Mouse (Mus musculus) brain, embryonic 18.5 days (tissue): ENCODE results near the gene Il1f5.

ENCODE experiments used
- DNase-seq: peaks from one replicate; pipeline ENCODE4 v3.0.0-alpha.2; 2012; ENCODE audit warnings: low read depth, low spot score

The Il1f5 gene

GRCm38 (mm10) chr2:24276654-24277053, at the start of gene Il1f5:
Gene Il1f5 (plus strand): TSS chr2:24276954.
- DNase-seq: no peak

GRCm38 (mm10) chr2:24227191-24227590, 49.6 kb upstream of the Il1f5 start:
- DNase-seq: no peak

- DNase-seq: no peak
Measured at GRCm38 (mm10) chr2:24267503-24267902, 9.3 kb upstream of the Il1f5 start.

- no peak for DNase-seq
Measured at GRCm38 (mm10) chr2:24273619-24274018, 3.1 kb upstream of the Il1f5 start.

- no peak for DNase-seq
Measured at GRCm38 (mm10) chr2:24275146-24275545, 1.6 kb upstream of the Il1f5 start.

- DNase-seq: no peak
Measured at GRCm38 (mm10) chr2:24290896-24291295, 14.1 kb downstream of the Il1f5 start, which contains the start of gene Il1f10. Gene Il1f10 (plus strand): TSS chr2:24291196.

GRCm38 (mm10) chr2:24294616-24295015, 17.9 kb downstream of the Il1f5 start:
- DNase-seq: no peak

GRCm38 (mm10) chr2:24296837-24297236, 20.1 kb downstream of the Il1f5 start:
- peak; percentile 37 for DNase-seq

GRCm38 (mm10) chr2:24311302-24312001, 34.7 kb downstream of the Il1f5 start:
- no peak for DNase-seq

GRCm38 (mm10) chr2:24316919-24317318, 40.2 kb downstream of the Il1f5 start:
- no peak for DNase-seq

- DNase-seq: no peak
Measured at GRCm38 (mm10) chr2:24317919-24318598, 41.3 kb downstream of the Il1f5 start.
